Mouse (Mus musculus) liver, embryonic 14.5 days (tissue): ENCODE data around the gene C2cd2l. TPM values are rescaled to one million over a fixed set of nuclear protein-coding genes. Genes with fewer than 3 reads are reported as not detected.
"Not testable (repeated sequence)": the region's sequence is repeated elsewhere in the genome, so short reads cannot be mapped to it uniquely, and the experiment has no call there.

ENCODE experiments used
- ATAC-seq: fragments of 200-750 bp; cut with Nextera tagmentation; 2 replicates; pipeline ENCODE4 v1.8.0; 2017; ENCODE audit warnings: moderate number of reproducible peaks, mild to moderate bottlenecking, moderate library complexity; ENCODE audit not compliant: insufficient read depth
- DNase-seq, 3 experiments: peaks; one replicate each; pipeline ENCODE4 v3.0.0-alpha.2; 2012 to 2013; ENCODE audit warnings: low read depth in 3 of 3, low spot score in 3 of 3
- H3K27ac ChIP-seq: fragments of 300-500 bp; sonication (generic); 2 replicates; pipeline ENCODE4 v1.5.1; 2014; ENCODE audit warnings: moderate library complexity, mild to moderate bottlenecking, control low read depth, inconsistent platforms
- H3K27me3 ChIP-seq: fragments of 300-500 bp; sonication (generic); 2 replicates; pipeline ENCODE4 v1.6.1; 2014; ENCODE audit warnings: mild to moderate bottlenecking, low read length, moderate library complexity; ENCODE audit not compliant: control insufficient read depth, insufficient read depth
- H3K36me3 ChIP-seq: fragments of 300-500 bp; sonication (generic); replicated peaks from 2 replicates; pipeline ENCODE4 v1.6.1; 2014; ENCODE audit warnings: low read depth; ENCODE audit not compliant: control insufficient read depth, insufficient read depth
- H3K4me1 ChIP-seq, 2 experiments: fragments of 200-500 bp in 1 of 2; fragments of 300-500 bp in 1 of 2; sonication (generic) in 1 of 2; replicated peaks; 2 replicates each; pipeline ENCODE4 v1.6.1; 2012 to 2014; ENCODE audit warnings: antibody characterized with exemption in 1 of 2, inconsistent platforms in 1 of 2, low read length in 1 of 2; ENCODE audit not compliant: control insufficient read depth in 2 of 2, insufficient read depth in 2 of 2
- H3K4me2 ChIP-seq: fragments of 300-500 bp; sonication (generic); 2 replicates; pipeline ENCODE4 v1.6.1; 2014; ENCODE audit warnings: low read depth, mild to moderate bottlenecking, control low read depth, moderate library complexity
- H3K4me3 ChIP-seq, 2 experiments: fragments of 200-500 bp in 1 of 2; fragments of 300-500 bp in 1 of 2; sonication (generic) in 1 of 2; 2 replicates each; pipeline ENCODE4 v1.5.1; 2012 to 2014; ENCODE audit warnings: low read depth in 2 of 2, low read length in 2 of 2, mild to moderate bottlenecking in 2 of 2, control low read depth in 1 of 2, inconsistent platforms in 1 of 2, moderate library complexity in 1 of 2; ENCODE audit not compliant: insufficient read depth in 1 of 2
- H3K9ac ChIP-seq: fragments of 300-500 bp; sonication (generic); replicated peaks from 2 replicates; pipeline ENCODE4 v1.6.1; 2014; ENCODE audit warnings: mild to moderate bottlenecking, control low read depth, moderate library complexity
- H3K9me3 ChIP-seq: fragments of 300-500 bp; sonication (generic); 2 replicates; pipeline ENCODE4 v1.6.1; 2016; ENCODE audit warnings: low read length, mixed read lengths; ENCODE audit not compliant: control insufficient read depth
- CTCF ChIP-seq: IDR thresholded peaks from 2 replicates; pipeline ENCODE4 v1.5.1; 2016; ENCODE audit warnings: antibody characterized with exemption, low read depth, control low read depth
- EP300 ChIP-seq: IDR thresholded peaks from 2 replicates; pipeline ENCODE4 v1.6.1; 2016; ENCODE audit warnings: antibody characterized with exemption, low read depth
- WGBS: fragments of 180-500 bp; shearing (Covaris S2); extraction: QIAGEN DNeasy Blood & Tissue Kit; methylation state at CpG from one replicate; pipeline ENCODE4 v1.1.7; 2014; ENCODE audit not compliant: insufficient replicate concordance; 5-methylcytosine and 5-hydroxymethylcytosine counted together
- polyA plus RNA-seq, 2 experiments: library from polyadenylated mRNA; depleted of rRNA in 1 of 2; stranded (reverse) in 1 of 2; unstranded in 1 of 2; fragments of >200 nt; fragmentation: Nextera tagmentation in 1 of 2; extraction: Ambion mirVana in 1 of 2; gene quantifications; 2 replicates each; pipeline versions ENCODE4 v1.2.1 to v1.2.3; 2012 to 2014

The C2cd2l gene
- polyA plus RNA-seq (2012; rRNA removed) (13.0 and 17.3 TPM in 2 replicates), polyA plus RNA-seq (2014; fragmentation: Nextera tagmentation; extraction: Ambion mirVana) (7.4 and 8.9 TPM in 2 replicates)

DNA sequence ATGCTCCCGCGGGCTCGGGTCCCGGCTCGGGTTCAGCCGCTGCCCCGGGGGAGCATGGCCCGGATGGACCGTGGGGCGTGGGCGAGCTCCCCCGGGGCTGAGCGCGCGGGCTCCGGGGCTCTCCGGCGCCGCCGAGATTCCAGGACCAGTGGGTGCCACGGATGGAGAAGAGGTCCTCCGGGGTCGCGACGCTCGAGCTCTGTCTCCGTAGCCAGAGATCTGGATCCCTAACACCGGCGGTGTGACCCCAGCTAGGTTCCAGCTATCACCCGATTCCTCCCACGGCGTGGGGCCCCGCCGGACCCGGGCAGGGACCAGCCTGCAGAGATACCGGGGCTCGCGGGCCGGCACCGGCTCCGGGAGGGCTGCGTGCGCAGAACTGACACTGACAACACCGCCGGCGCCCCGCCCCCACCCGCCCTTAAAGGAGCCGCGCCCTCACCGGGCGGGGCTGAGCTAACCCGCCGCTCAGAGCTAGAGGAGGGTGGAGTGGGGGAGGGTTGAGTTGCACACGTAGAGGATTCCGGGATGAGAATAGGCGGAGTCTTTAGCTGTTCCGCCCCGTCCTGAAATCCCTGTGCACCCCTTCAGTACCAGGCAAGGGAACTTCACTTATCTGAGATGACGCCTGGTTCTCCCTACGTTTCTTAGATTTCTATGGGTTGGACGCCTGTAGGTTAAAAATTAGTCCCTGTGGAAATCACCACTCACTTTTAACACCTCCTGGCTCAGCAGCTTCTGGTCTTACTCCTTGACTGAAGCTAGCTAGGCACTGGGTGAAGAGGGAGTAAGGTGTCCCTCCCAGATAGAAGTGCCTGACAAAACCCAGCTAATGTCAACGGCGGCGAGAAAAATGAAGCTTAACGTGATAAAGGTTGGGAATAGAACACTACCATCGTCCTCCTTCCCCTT lies at the start of gene C2cd2l:
Gene C2cd2l (minus strand): TSS at position 399 of the 912 bp plus-strand sequence.
- Histone ChIP-seq H3K9me3 (no peaks in the 10 kb centered on the region), H3K27me3 (no peaks in the 10 kb centered on the region), H3K4me3 (peak within 1 kb of the TSS; percentile 88 to 90), H3K9ac (peak within 1 kb of the TSS; percentile 93), H3K4me2 (peak within 1 kb of the TSS; percentile 88), H3K36me3 (peaks cover 17% of the 10 kb centered on the region), H3K27ac (peak within 1 kb of the TSS; percentile 77), H3K4me1 (peaks cover 19 to 20% of the 10 kb centered on the region in 2 experiments)
- no peak for TF ChIP-seq CTCF
- peak; percentile 17; the same call in 1 of the 2 replicates for TF ChIP-seq EP300
- WGBS: under 1% methylated on average over 67 of the region's 67 CpGs
- ATAC-seq: peak; percentile 97
- DNase-seq: peak; percentile 94 to 96 (median 95)

- no peak overlapping the region for H3K4me2 ChIP-seq
- DNase-seq (no peak), ATAC-seq (no peak)
- H3K4me1 ChIP-seq: peaks cover 6 to 7% of the 10 kb centered on the region in 2 experiments; a peak in 3 of 4 replicates
- 0 out of 2 replicates have a peak, but pooled peaks cover 1% of the 10 kb centered on the region for H3K36me3 ChIP-seq
- no peaks in the 10 kb centered on the region for H3K9me3 ChIP-seq
- TF ChIP-seq EP300 (no peak), CTCF (peak; percentile 75)
- no peak overlapping the region for H3K9ac ChIP-seq
- 59% methylated on average over 3 of the region's 3 CpGs for WGBS
- H3K27ac ChIP-seq: no peak overlapping the region
- H3K4me3 ChIP-seq: no peak overlapping the region
- H3K27me3 ChIP-seq: no peaks in the 10 kb centered on the region
Measured at GRCm38 (mm10) chr9:44364480-44364879, 44.4 kb upstream of the C2cd2l start.

- Histone ChIP-seq H3K9ac (peak overlapping the region; percentile 56), H3K36me3 (peaks cover 21% of the 10 kb centered on the region), H3K4me2 (peak overlapping the region; percentile 86), H3K4me3 (peak overlapping the region; percentile 91 to 93; a peak in 3 of 4 replicates), H3K27ac (peak overlapping the region; percentile 77)
- peak; percentile 44; the same call in 1 of the 2 replicates for ATAC-seq
- 36% methylated on average over 4 of the region's 4 CpGs for WGBS
- H3K27me3 ChIP-seq, DNase-seq, H3K9me3 ChIP-seq, H3K4me1 ChIP-seq: not testable (repeated sequence)
Measured at GRCm38 (mm10) chr9:44361931-44362330, 41.8 kb upstream of the C2cd2l start.

GRCm38 (mm10) chr9:44361190-44361917 lies 41.3 kb upstream of the C2cd2l start, which contains the start of gene Vps11:
Gene Vps11, minus strand, starts transcription at chr9:44361670.
- TF ChIP-seq CTCF: peak; percentile 31; the same call in 1 of the 2 replicates
- TF ChIP-seq EP300: 0 out of 2 replicates have a peak, but pooled peaks have one; percentile 15
- DNase-seq (peak; percentile 94 to 96 (median 95)), ATAC-seq (peak; percentile 88)
- Histone ChIP-seq H3K9me3 (no peaks in the 10 kb centered on the region), H3K27me3 (no peaks in the 10 kb centered on the region), H3K4me1 (peaks cover 6 to 7% of the 10 kb centered on the region in 2 experiments; a peak in 3 of 4 replicates), H3K4me3 (peak within 1 kb of the TSS; percentile 91 to 93), H3K36me3 (peaks cover 26% of the 10 kb centered on the region), H3K4me2 (peak within 1 kb of the TSS; percentile 86), H3K27ac (peak within 1 kb of the TSS; percentile 77), H3K9ac (peak within 1 kb of the TSS; percentile 82)
- under 1% methylated on average over 44 of the region's 44 CpGs for WGBS
